Mouse (Mus musculus) T-helper 2 cell (primary cell): ENCODE measurements around the gene Atxn2l.

Source experiments
- in situ Hi-C: fragments of 300-600 bp; cut with MboI, MseI; formaldehyde crosslinking; loops from one replicate; pipeline ENCODE4 v1.15.1; 2025; ENCODE audit warnings: high pct_unique_total_duplicates

Atxn2l gene

GRCm38 (mm10) chr7:126463547-126463946, 39.7 kb downstream of the Atxn2l start:
- in situ Hi-C loops = no loop called here

GRCm38 (mm10) chr7:126463004-126463403, 40.2 kb downstream of the Atxn2l start, which contains the start of gene Atp2a1:
Gene Atp2a1, minus strand, starts transcription at chr7:126463108.
- in situ Hi-C loops = no loop called here

- in situ Hi-C loops = no loop called here
Measured at GRCm38 (mm10) chr7:126461626-126462025, 41.6 kb downstream of the Atxn2l start.

GRCm38 (mm10) chr7:126460623-126461399, 42.4 kb downstream of the Atxn2l start:
- in situ Hi-C loops = no loop called here

- in situ Hi-C loops = no loop called here
Measured at GRCm38 (mm10) chr7:126458844-126459618, 44.2 kb downstream of the Atxn2l start.

- in situ Hi-C loops = no loop called here
Measured at GRCm38 (mm10) chr7:126458225-126458624, 45.0 kb downstream of the Atxn2l start.

GRCm38 (mm10) chr7:126456382-126457266, 46.6 kb downstream of the Atxn2l start:
- in situ Hi-C loops = no loop called here

GRCm38 (mm10) chr7:126455242-126455641, 48.0 kb downstream of the Atxn2l start:
- in situ Hi-C loops = no loop called here

GRCm38 (mm10) chr7:126453861-126454260, 49.4 kb downstream of the Atxn2l start:
- in situ Hi-C loops = no loop called here

- in situ Hi-C loops = no loop called here
Measured at GRCm38 (mm10) chr7:126452244-126452643, 51.0 kb downstream of the Atxn2l start.

GRCm38 (mm10) chr7:126450641-126451040, 52.6 kb downstream of the Atxn2l start:
- in situ Hi-C loops = no loop called here

- in situ Hi-C loops = loop anchor here (5.0 kb wide), 1 partner anchor 227 kb away; the partner anchor contains the start of gene Sult1a1
Measured at GRCm38 (mm10) chr7:126449991-126450390, 53.2 kb downstream of the Atxn2l start.

- in situ Hi-C loops = loop anchor here (5.0 kb wide), 1 partner anchor 229 kb away; the partner anchor contains the start of gene Sult1a1
Measured at GRCm38 (mm10) chr7:126448481-126448880, 54.8 kb downstream of the Atxn2l start.

GRCm38 (mm10) chr7:126446217-126446616, 57.0 kb downstream of the Atxn2l start:
- in situ Hi-C loops = loop anchor here (5.0 kb wide), 1 partner anchor 231 kb away; the partner anchor contains the start of gene Sult1a1

GRCm38 (mm10) chr7:126445104-126445815, 58.0 kb downstream of the Atxn2l start:
- in situ Hi-C loops = loop anchor here (5.0 kb wide), 1 partner anchor 232 kb away; the partner anchor contains the start of gene Sult1a1

- in situ Hi-C loops = no loop called here
Measured at GRCm38 (mm10) chr7:126444536-126444935, 58.7 kb downstream of the Atxn2l start.

GRCm38 (mm10) chr7:126443997-126444396, 59.2 kb downstream of the Atxn2l start:
- in situ Hi-C loops = no loop called here
